Mouse (Mus musculus) lung, adult 2 months (tissue): Measurements from ENCODE around the gene Rims1. TPM values are rescaled to one million over a fixed set of nuclear protein-coding genes. Genes with fewer than 3 reads are reported as not detected.

Experiments used
- DNase-seq: peaks from one replicate; pipeline ENCODE4 v3.0.0; 2022
- H3K4me1 ChIP-seq: fragments of 200-500 bp; 2 replicates; pipeline ENCODE4 v1.6.1; 2011; ENCODE audit warnings: low read length; ENCODE audit not compliant: control insufficient read depth, insufficient read depth
- H3K4me3 ChIP-seq: fragments of 200-500 bp; replicated peaks from 2 replicates; pipeline ENCODE3; 2011; ENCODE audit warnings: low read depth, mild to moderate bottlenecking, control low read depth, low read length; ENCODE audit errors: extremely low read depth
- CTCF ChIP-seq: fragments of 200-500 bp; IDR thresholded peaks from 2 replicates; pipeline ENCODE4 v1.5.1; 2011; ENCODE audit warnings: mild to moderate bottlenecking, low read length, control low read depth; ENCODE audit not compliant: insufficient read depth
- POLR2A ChIP-seq: fragments of 200-500 bp; IDR thresholded peaks from 2 replicates; pipeline ENCODE4 v1.6.1; 2011; ENCODE audit warnings: low read depth, mild to moderate bottlenecking, control low read depth, low read length, borderline replicate concordance; ENCODE audit errors: extremely low read depth
- WGBS: fragments of 180-500 bp; shearing (Covaris S2); methylation state at CpG from one replicate; pipeline ENCODE4 v1.1.7; 2018; 5-methylcytosine and 5-hydroxymethylcytosine counted together
- polyA plus RNA-seq: library from polyadenylated mRNA; depleted of rRNA; stranded (reverse); fragments of >200 nt; gene quantifications from 2 replicates; pipeline ENCODE4 v1.2.3, GENCODE M21; 2012

Rims1 gene
- polyA plus RNA-seq, 1 experiment, result 0.13 TPM

DNA sequence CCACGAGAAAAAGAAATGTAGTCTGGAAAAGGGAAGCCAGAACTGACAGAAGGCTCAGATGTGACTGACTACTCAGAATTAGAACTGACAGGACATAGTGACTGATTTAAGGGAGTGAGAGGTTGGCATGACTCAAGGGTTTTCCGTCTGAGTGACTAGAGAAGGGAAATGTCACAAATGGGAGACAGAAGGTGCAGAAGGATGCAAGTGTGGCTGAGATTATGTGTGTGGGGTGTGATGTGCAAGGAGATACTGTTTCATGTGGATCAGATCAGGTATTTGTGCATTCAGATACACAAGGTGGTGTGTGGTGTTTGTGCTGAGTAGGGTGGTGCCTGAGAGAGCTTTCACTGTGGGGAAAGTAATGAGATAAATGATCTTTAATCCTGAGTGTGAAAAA lies 96.3 kb downstream of the Rims1 start:
- WGBS, result 43% methylated on average over 2 of the region's 2 CpGs
- TF ChIP-seq POLR2A (no peak), CTCF (no peak)
- Histone ChIP-seq H3K4me1 (no peaks in the 10 kb centered on the region), H3K4me3 (no peak overlapping the region)
- no peak for DNase-seq

DNA sequence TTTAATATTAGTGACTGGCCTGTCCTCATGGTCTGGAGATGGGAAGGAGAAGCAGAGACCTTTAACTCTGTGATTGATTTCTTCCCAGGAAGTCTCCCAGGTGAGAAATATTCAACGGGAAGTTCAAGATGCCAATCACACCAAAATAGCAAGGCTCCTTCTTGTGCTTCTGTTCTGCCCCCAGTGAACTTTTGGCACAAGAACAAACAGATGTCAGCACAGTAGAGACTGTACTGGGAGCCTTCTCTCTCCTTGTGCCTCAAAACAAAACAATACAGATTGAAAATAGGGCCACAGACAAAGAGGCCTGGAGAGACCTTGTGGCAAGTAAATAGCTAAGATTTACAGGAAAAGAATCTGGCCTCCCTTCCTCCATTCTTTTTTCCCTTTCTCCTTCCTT lies 110.7 kb downstream of the Rims1 start:
- H3K4me3 ChIP-seq, result no peak overlapping the region
- H3K4me1 ChIP-seq, result no peaks in the 10 kb centered on the region
- TF ChIP-seq POLR2A (no peak), CTCF (no peak)
- 13% methylated on average over 1 of the region's 1 CpGs for WGBS
- DNase-seq, result no peak

- no peak for DNase-seq
- TF ChIP-seq CTCF, result no peak
- TF ChIP-seq POLR2A, result no peak
- no peaks in the 10 kb centered on the region for H3K4me1 ChIP-seq
- 73% methylated on average over 2 of the region's 2 CpGs for WGBS
- H3K4me3 ChIP-seq, result no peak overlapping the region
Measured at GRCm38 (mm10) chr1:22694514-22694913, 111.3 kb downstream of the Rims1 start.

GRCm38 (mm10) chr1:22683455-22683854 lies 122.3 kb downstream of the Rims1 start:
- no peak overlapping the region for H3K4me3 ChIP-seq
- no peak for TF ChIP-seq POLR2A
- no peak for TF ChIP-seq CTCF
- H3K4me1 ChIP-seq, result no peaks in the 10 kb centered on the region
- DNase-seq, result no peak
- WGBS, result 70% methylated on average over 4 of the region's 4 CpGs

GRCm38 (mm10) chr1:22664196-22664595 lies 141.6 kb downstream of the Rims1 start:
- no peak overlapping the region for H3K4me3 ChIP-seq
- DNase-seq, result no peak
- 84% methylated on average over 6 of the region's 6 CpGs for WGBS
- H3K4me1 ChIP-seq, result no peaks in the 10 kb centered on the region
- TF ChIP-seq CTCF (no peak), POLR2A (no peak)

DNA sequence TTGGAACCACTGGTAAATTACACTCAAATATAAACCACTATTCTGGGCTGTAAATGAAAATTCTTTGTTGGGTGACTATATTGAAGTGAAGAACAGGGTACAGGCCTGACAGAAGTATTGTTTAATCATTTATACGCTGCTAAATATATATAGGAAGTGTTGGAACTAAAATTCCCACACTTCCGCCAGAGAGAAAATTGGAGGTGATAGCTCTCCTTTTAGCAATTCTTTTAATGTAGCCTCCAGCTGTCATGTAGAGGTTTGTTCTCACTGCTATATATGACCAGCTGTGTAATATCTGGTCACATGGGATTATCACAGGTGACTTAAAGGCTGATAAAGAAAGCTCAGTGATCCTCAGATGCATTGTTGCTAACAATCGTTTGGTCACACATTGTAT lies 144.0 kb downstream of the Rims1 start:
- 85% methylated on average over 3 of the region's 3 CpGs for WGBS
- Histone ChIP-seq H3K4me1 (no peaks in the 10 kb centered on the region), H3K4me3 (no peak overlapping the region)
- TF ChIP-seq CTCF (no peak), POLR2A (no peak)
- DNase-seq, result no peak

DNA sequence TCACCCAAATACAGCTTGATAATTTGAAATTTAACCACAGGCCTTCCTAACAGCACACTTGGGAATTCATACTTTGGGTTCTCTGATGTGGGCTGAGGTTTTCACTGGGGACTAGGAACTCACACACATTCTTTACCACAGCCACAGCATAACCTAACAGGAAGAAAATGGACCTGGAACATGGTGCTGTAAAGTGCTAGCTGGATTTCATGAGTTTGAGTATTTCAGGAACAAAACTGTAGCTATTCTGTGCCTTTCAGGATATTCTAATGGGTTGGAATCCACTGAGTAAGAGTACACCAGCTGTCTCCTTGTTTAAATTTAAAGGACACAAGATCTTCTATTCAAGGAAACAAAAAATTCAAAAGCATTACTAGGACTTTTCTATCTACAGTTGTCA lies 149.8 kb downstream of the Rims1 start:
- no peaks in the 10 kb centered on the region for H3K4me1 ChIP-seq
- TF ChIP-seq POLR2A (no peak), CTCF (no peak)
- H3K4me3 ChIP-seq, result no peak overlapping the region
- no peak for DNase-seq

DNA sequence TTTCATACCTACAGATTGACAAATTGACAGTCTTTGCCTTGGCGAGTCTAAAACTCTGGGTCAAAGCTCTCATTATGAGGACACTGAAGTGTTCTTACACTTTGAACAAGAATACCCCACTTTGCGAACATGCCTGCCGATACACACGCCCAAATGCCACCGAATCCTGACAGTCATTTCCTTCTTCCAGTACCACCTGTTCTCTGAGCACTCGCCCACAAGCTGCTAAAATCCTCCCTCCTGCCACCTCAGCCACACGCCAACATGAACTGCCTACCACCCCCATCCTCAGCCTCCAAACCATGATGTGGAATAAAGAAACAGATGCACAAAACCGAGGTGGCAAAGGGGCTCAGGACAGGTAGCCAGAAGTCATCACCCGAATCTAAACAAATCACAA lies 150.9 kb downstream of the Rims1 start:
- DNase-seq, result no peak
- WGBS, result 88% methylated on average over 9 of the region's 9 CpGs
- TF ChIP-seq POLR2A, result no peak
- no peak for TF ChIP-seq CTCF
- H3K4me1 ChIP-seq, result no peaks in the 10 kb centered on the region
- H3K4me3 ChIP-seq, result no peak overlapping the region

GRCm38 (mm10) chr1:22650588-22650987 lies 155.2 kb downstream of the Rims1 start:
- WGBS, result 80% methylated on average over 7 of the region's 7 CpGs
- TF ChIP-seq POLR2A, result no peak
- no peak for TF ChIP-seq CTCF
- Histone ChIP-seq H3K4me3 (no peak overlapping the region), H3K4me1 (no peaks in the 10 kb centered on the region)
- no peak for DNase-seq

DNA sequence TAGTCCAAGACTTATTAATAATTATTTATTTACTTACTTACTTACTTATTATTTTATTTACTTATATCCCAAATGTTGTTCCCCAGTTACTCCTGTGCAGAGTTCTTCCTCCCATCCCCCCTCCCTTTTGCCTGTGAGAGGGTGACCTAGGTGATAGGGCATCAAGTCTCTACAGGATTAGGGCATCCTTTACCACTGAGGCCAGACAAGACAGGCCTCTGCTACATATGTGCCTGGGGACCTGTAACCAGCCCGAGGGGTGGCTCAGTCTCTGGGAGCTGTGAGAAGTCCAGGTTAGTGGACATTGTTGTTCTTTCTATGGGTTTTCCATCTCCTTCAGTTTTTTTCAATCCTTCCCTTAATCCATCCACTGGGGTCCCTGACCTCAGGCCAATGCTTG lies 156.4 kb downstream of the Rims1 start:
- 87% methylated on average over 1 of the region's 1 CpGs for WGBS

DNA sequence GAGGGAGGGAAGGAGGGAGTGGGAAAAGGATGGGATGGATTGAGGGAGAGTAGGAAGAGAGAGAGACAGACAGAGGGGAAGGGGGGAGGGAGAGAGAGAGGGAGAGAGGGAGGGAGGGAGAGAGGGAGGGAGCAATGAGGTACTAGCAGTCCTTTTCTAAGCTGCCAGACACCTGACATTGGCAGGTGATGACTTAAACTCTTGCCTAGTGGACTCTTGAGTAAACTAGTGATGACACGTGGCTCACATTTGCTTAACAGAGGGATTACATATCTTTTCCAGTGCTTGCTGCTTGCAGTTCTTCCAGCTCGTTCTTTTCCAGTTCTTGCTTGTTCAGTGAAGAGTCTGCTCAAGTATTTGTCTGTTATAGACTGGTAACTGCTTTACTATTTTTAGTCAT lies 160.5 kb downstream of the Rims1 start:
- H3K4me1 ChIP-seq, result no peaks in the 10 kb centered on the region
- H3K4me3 ChIP-seq, result no peak overlapping the region
- WGBS, result 50% methylated on average over 2 of the region's 2 CpGs
- TF ChIP-seq CTCF (no peak), POLR2A (no peak)
- no peak for DNase-seq

More for the DNA sequence above, 156.4 kb downstream of the Rims1 start:
- DNase-seq, result no peak
- Histone ChIP-seq H3K4me1 (no peaks in the 10 kb centered on the region), H3K4me3 (no peak overlapping the region)
- no peak for TF ChIP-seq CTCF
- no peak for TF ChIP-seq POLR2A

- TF ChIP-seq POLR2A, result no peak
- no peak for TF ChIP-seq CTCF
- DNase-seq, result no peak
- no peaks in the 10 kb centered on the region for H3K4me1 ChIP-seq
- H3K4me3 ChIP-seq, result no peak overlapping the region
- 71% methylated on average over 5 of the region's 5 CpGs for WGBS
Measured at GRCm38 (mm10) chr1:22640568-22640967, 165.2 kb downstream of the Rims1 start.
